Mouse (Mus musculus) brain, embryonic 14.5 days (tissue): Measurements from ENCODE around the gene Rbfox3.

Experiments used
- CTCF ChIP-seq: fragments of 200-500 bp; IDR thresholded peaks from 2 replicates; pipeline ENCODE4 v1.5.1; 2012; ENCODE audit warnings: inconsistent platforms, mild to moderate bottlenecking, moderate library complexity, borderline replicate concordance; ENCODE audit not compliant: insufficient read depth, insufficient read length; ENCODE audit errors: extremely low read depth
- POLR2A ChIP-seq: fragments of 200-500 bp; IDR thresholded peaks from 2 replicates; pipeline ENCODE4 v1.6.1; 2012; ENCODE audit warnings: mild to moderate bottlenecking, inconsistent platforms, borderline replicate concordance; ENCODE audit not compliant: poor library complexity, insufficient read depth, insufficient read length, severe bottlenecking; ENCODE audit errors: extremely low read depth

GRCm38 (mm10) chr11:118945868-118946267, 34.5 kb upstream of the Rbfox3 start:
- no peak for TF ChIP-seq CTCF
- TF ChIP-seq POLR2A, result no peak
